Mouse (Mus musculus): ENCODE results near the gene Zfyve19.

DNA sequence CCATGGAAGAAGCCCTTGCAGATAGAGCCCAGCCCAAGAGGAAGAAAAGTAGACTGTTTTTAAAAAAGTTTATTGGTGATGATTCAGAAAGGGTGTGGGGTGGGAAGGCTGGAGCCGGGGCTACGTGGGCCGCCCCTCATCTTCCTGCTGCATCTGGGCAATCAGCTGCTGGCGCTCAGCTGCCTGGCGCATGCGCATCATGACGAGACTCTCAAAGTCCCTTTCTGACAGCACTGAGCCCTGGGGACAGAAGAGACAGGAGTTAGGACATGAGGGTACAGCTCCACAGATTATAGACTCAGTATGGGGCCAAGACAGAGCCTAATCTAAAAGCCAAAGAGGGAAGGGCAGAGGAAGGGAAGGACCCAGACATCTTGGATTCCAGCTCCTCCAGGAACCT, 36.0 kb upstream of the Zfyve19 start:
- TF ChIP-seq CTCF (IDR thresholded peaks at IDR 0.05; ENCODE audit: extremely low read depth, insufficient read length, insufficient replicate concordance, low read depth, low read length) (no peak), POLR2A (IDR thresholded peaks at IDR 0.05; ENCODE audit: low read depth, low read length) (no peak)

All from small intestine, adult 2 months (tissue).